Mouse (Mus musculus): ENCODE results near the gene Tut4. TPM values are rescaled to one million over a fixed set of nuclear protein-coding genes. Genes with fewer than 3 reads are reported as not detected.

Tut4 gene
- total and polyA plus RNA-seq, 3 experiments, result 23.5 to 67.4 (median 26.3) TPM

DNA sequence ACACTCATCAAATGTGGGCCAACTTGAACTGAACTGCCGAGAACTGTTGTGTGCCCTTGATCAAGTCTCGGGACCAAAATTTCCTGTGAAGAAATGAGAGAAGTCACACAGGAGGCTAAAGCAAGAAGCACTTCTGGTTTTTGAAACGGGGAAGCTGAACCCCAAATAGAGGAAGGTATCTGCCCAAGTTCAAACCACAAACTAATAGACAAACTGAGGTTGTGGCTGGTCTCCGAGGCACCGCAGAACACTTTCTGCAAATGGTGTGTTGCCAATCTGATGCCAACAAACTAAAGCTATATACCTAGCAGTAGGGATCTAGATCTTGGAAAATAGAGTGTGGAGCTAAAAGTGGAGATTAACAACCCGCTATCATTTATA is 30.9 kb upstream of the Tut4 start:
- DNase-seq (ENCODE audit: extremely low read depth), result no peak
- Histone ChIP-seq H3K27ac (ENCODE audit: insufficient read depth, low read depth) (no peak overlapping the region), H3K4me3 (replicated peaks in 1 of 3; ENCODE audit: low read depth in 2 of 3, low read length in 2 of 3, poor library complexity in 1 of 3) (no peak overlapping the region), H3K9me3 (replicated peaks; ENCODE audit: low read length) (no peaks in the 10 kb centered on the region), H3K9ac (ENCODE audit: insufficient read depth, low read depth) (no peak overlapping the region), H3K4me1 (ENCODE audit: control insufficient read depth in 1 of 2, insufficient read depth in 2 of 2) (peaks cover 0 to 11% of the 10 kb centered on the region in 2 experiments; a peak in 2 of 4 replicates), H3K4me2 (ENCODE audit: insufficient read depth, low read depth, poor library complexity, severe bottlenecking) (no peak overlapping the region), H3K27me3 (replicated peaks) (no peaks in the 10 kb centered on the region), H3K79me2 (replicated peaks; ENCODE audit: control insufficient read depth, extremely low read depth, insufficient read depth, poor library complexity, severe bottlenecking) (no peaks in the 10 kb centered on the region; the same call in 1 of the 2 replicates), H3K36me3 (replicated peaks in 1 of 2; ENCODE audit: control insufficient read depth in 1 of 2, insufficient read depth in 1 of 2, low read length in 1 of 2) (no peaks in the 10 kb centered on the region)
- TF ChIP-seq CHD2 (IDR thresholded peaks at IDR 0.05; ENCODE audit: low read length) (no peak), TBP (conservative IDR thresholded peaks at IDR 0.05; ENCODE audit: low read depth, low read length) (no peak), MXI1 (IDR thresholded peaks at IDR 0.05; ENCODE audit: low read depth, low read length) (no peak), KAT2A (IDR thresholded peaks at IDR 0.05; ENCODE audit: insufficient replicate concordance, low read length) (no peak), POLR2AphosphoS2 (IDR thresholded peaks at IDR 0.05; ENCODE audit: low read depth, low read length) (no peak)
- in situ Hi-C loops (cut with MboI; ENCODE audit: low pct_ligation_motif_present, low pct_unique_long_range_greater_than_20kb, low sequenced_read_pairs) (no loop called here), dilution Hi-C loops (cut with MboI; ENCODE audit: extremely low pct_ligation_motif_present, extremely low pct_unique_long_range_greater_than_20kb, low sequenced_read_pairs) (no loop called here)

DNA sequence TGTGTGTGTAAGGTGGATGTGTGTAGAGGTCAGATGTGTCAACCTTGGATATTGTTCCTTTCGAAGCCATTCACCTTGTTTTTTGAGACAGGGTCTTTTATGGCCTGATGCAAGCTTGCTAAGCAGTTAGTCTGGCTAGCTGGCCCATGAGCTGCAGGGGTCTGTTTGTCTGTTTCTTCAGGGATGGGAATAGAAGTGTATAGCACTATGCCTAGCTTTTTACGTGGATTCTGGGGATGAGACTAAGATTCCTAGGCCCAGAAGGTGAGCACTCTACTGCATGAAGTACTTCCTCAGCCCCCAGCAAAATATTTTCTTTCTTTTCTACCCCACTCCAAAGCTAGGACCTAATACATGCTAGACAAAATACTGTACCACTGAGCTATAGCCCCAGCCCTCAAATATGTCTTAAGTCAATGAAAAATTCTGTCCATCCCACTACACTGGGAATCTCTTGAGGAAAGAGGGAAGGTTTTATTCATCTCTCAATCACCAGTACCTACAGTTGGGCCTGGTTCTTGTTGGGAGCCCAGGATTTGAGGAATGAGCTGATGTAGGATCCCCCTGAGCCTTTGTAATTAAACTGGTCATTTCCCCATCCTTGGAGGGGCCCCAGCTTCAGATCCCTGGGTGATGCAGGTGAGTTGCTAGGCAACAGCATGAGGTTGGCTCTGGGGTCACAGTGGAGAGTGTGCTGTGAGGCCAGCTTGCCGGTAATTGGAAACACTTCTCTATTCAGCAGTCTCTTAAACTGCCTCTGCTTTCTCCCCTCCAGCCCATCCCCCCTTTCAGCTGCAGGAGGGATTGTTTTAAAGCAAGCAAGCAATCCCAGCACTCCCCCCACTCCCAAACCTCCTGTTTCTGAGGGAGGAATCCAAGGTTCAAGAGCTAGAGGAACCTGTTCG is 28.3 kb upstream of the Tut4 start:
- Histone ChIP-seq H3K27me3 (replicated peaks) (no peaks in the 10 kb centered on the region), H3K36me3 (replicated peaks in 1 of 2; ENCODE audit: control insufficient read depth in 1 of 2, insufficient read depth in 1 of 2, low read length in 1 of 2) (no peaks in the 10 kb centered on the region), H3K4me1 (ENCODE audit: control insufficient read depth in 1 of 2, insufficient read depth in 2 of 2) (peaks cover 0 to 11% of the 10 kb centered on the region in 2 experiments; a peak in 2 of 4 replicates), H3K27ac (ENCODE audit: insufficient read depth, low read depth) (no peak overlapping the region), H3K79me2 (replicated peaks; ENCODE audit: control insufficient read depth, extremely low read depth, insufficient read depth, poor library complexity, severe bottlenecking) (no peaks in the 10 kb centered on the region; the same call in 1 of the 2 replicates), H3K4me3 (replicated peaks in 1 of 3; ENCODE audit: low read depth in 2 of 3, low read length in 2 of 3, poor library complexity in 1 of 3) (no peak overlapping the region), H3K4me2 (ENCODE audit: insufficient read depth, low read depth, poor library complexity, severe bottlenecking) (no peak overlapping the region), H3K9me3 (replicated peaks; ENCODE audit: low read length) (no peaks in the 10 kb centered on the region), H3K9ac (ENCODE audit: insufficient read depth, low read depth) (no peak overlapping the region)
- TF ChIP-seq SIN3A (IDR thresholded peaks at IDR 0.05; ENCODE audit: low read length) (no peak), MEF2A (IDR thresholded peaks at IDR 0.05; ENCODE audit: borderline replicate concordance, low read depth, low read length) (no peak), NELFE (IDR thresholded peaks at IDR 0.05; ENCODE audit: low read depth, low read length) (no peak), UBTF (IDR thresholded peaks at IDR 0.05; ENCODE audit: low read depth, low read length) (no peak), MYC (IDR thresholded peaks at IDR 0.05; ENCODE audit: low read depth, low read length) (no peak), EP300 (IDR thresholded peaks at IDR 0.05; ENCODE audit: low read length) (no peak), PAX5 (IDR thresholded peaks at IDR 0.05; ENCODE audit: low read length) (no peak), ZMIZ1 (IDR thresholded peaks at IDR 0.05; ENCODE audit: low read depth, low read length) (no peak), POLR2AphosphoS2 (IDR thresholded peaks at IDR 0.05; ENCODE audit: low read depth, low read length) (no peak), CHD2 (IDR thresholded peaks at IDR 0.05; ENCODE audit: low read length) (no peak), CHD1 (IDR thresholded peaks at IDR 0.05; ENCODE audit: low read depth, low read length) (no peak), USF2 (conservative IDR thresholded peaks at IDR 0.05; ENCODE audit: low read depth, low read length) (no peak), RCOR1 (conservative IDR thresholded peaks at IDR 0.05; ENCODE audit: low read depth, low read length) (no peak)
- no peak for DNase-seq (ENCODE audit: extremely low read depth)
- in situ Hi-C loops (cut with MboI; ENCODE audit: low pct_ligation_motif_present, low pct_unique_long_range_greater_than_20kb, low sequenced_read_pairs), result no loop called here
- dilution Hi-C loops (cut with MboI; ENCODE audit: extremely low pct_ligation_motif_present, extremely low pct_unique_long_range_greater_than_20kb, low sequenced_read_pairs), result no loop called here
